Mouse (Mus musculus) limb, embryonic 15.5 days (tissue): ENCODE measurements around the gene Gm3448. TPM values are rescaled to one million over a fixed set of nuclear protein-coding genes. Genes with fewer than 3 reads are reported as not detected.
A peak's percentile ranks its signal among the peaks of the same experiment; 100 is the strongest.
"Not testable (repeated sequence)": the region's sequence is repeated elsewhere in the genome, so short reads cannot be mapped to it uniquely, and the experiment has no call there.

Experiments
- ATAC-seq: fragments of 200-750 bp; cut with Nextera tagmentation; 2 replicates; pipeline ENCODE4 v1.8.0; 2017; ENCODE audit warnings: low read depth, moderate TSS enrichment; ENCODE audit not compliant: insufficient number of reproducible peaks, low FRiP score, low TSS enrichment
- H3K27ac ChIP-seq: fragments of 300-500 bp; sonication (generic); 2 replicates; pipeline ENCODE4 v1.5.1; 2015; ENCODE audit warnings: moderate library complexity, mild to moderate bottlenecking, inconsistent platforms
- H3K27me3 ChIP-seq: fragments of 300-500 bp; sonication (generic); 2 replicates; pipeline ENCODE4 v1.6.1; 2015; ENCODE audit warnings: inconsistent platforms
- H3K36me3 ChIP-seq: fragments of 300-500 bp; sonication (generic); 2 replicates; pipeline ENCODE4 v1.6.1; 2015; ENCODE audit warnings: inconsistent platforms
- H3K4me1 ChIP-seq: fragments of 300-500 bp; sonication (generic); 2 replicates; pipeline ENCODE4 v1.6.1; 2015; ENCODE audit warnings: inconsistent platforms
- H3K4me2 ChIP-seq: fragments of 300-500 bp; sonication (generic); 2 replicates; pipeline ENCODE4 v1.6.1; 2015; ENCODE audit warnings: mild to moderate bottlenecking, inconsistent platforms
- H3K4me3 ChIP-seq: fragments of 300-500 bp; sonication (generic); 2 replicates; pipeline ENCODE4 v1.5.1; 2015; ENCODE audit warnings: mild to moderate bottlenecking, inconsistent platforms
- H3K9ac ChIP-seq: fragments of 300-500 bp; sonication (generic); 2 replicates; pipeline ENCODE4 v1.6.1; 2015; ENCODE audit warnings: inconsistent platforms
- H3K9me3 ChIP-seq: fragments of 300-500 bp; sonication (generic); 2 replicates; pipeline ENCODE4 v1.6.1; 2016; ENCODE audit warnings: inconsistent platforms
- WGBS: fragments of 180-500 bp; shearing (Covaris S2); methylation state at CpG from one replicate; pipeline ENCODE4 v1.1.7; 2015; 5-methylcytosine and 5-hydroxymethylcytosine counted together
- polyA plus RNA-seq: library from polyadenylated mRNA; unstranded; fragments of >200 nt; fragmentation: Nextera tagmentation; extraction: Ambion mirVana; gene quantifications from 2 replicates; pipeline ENCODE4 v1.2.1, GENCODE M21; 2015

Gm3448 gene
- polyA plus RNA-seq, 1 experiment from 2014 or later = 3.0 TPM

- ATAC-seq, H3K4me1 ChIP-seq, H3K4me2 ChIP-seq, H3K36me3 ChIP-seq, H3K4me3 ChIP-seq, H3K27ac ChIP-seq, H3K9me3 ChIP-seq, H3K27me3 ChIP-seq, H3K9ac ChIP-seq: not testable (repeated sequence)
- 4% methylated on average over 4 of the region's 7 CpGs for WGBS
Measured at GRCm38 (mm10) chr17:14977718-14978361, 63.5 kb downstream of the Gm3448 start.

GRCm38 (mm10) chr17:14968373-14968913 is 72.9 kb downstream of the Gm3448 start:
- not testable (repeated sequence) for H3K27me3 ChIP-seq, ATAC-seq, H3K4me1 ChIP-seq, H3K9ac ChIP-seq, H3K9me3 ChIP-seq, H3K36me3 ChIP-seq, H3K4me2 ChIP-seq, H3K4me3 ChIP-seq, H3K27ac ChIP-seq
- no CpG with 5 or more reads among the region's 6 CpGs for WGBS

- H3K4me2 ChIP-seq, H3K4me3 ChIP-seq, H3K9me3 ChIP-seq, H3K27ac ChIP-seq, H3K36me3 ChIP-seq, H3K27me3 ChIP-seq, H3K4me1 ChIP-seq, H3K9ac ChIP-seq: not testable (repeated sequence)
- WGBS = no CpG with 5 or more reads among the region's 44 CpGs
- peak; percentile 88 for ATAC-seq
Measured at GRCm38 (mm10) chr17:14961557-14962154, 79.7 kb downstream of the Gm3448 start.

GRCm38 (mm10) chr17:14960951-14961556 is 80.3 kb downstream of the Gm3448 start, which contains the start of gene Phf10:
Gene Phf10 (minus strand): TSS chr17:14961273.
- not testable (repeated sequence) for H3K36me3 ChIP-seq, H3K27me3 ChIP-seq, H3K9me3 ChIP-seq, H3K4me1 ChIP-seq
- peak within 1 kb of the TSS; percentile 72 for H3K4me3 ChIP-seq
- ATAC-seq = peak; percentile 78
- peak within 1 kb of the TSS; percentile 71 for H3K9ac ChIP-seq
- H3K27ac ChIP-seq = peak within 1 kb of the TSS; percentile 75
- 1% methylated on average over 46 of the region's 100 CpGs for WGBS
- peak within 1 kb of the TSS; percentile 84 for H3K4me2 ChIP-seq

- H3K9me3 ChIP-seq = no peaks in the 10 kb centered on the region
- ATAC-seq = no peak
- H3K27me3 ChIP-seq = no peaks in the 10 kb centered on the region
- peak overlapping the region; percentile 71 for H3K9ac ChIP-seq
- 1% methylated on average over 22 of the region's 23 CpGs for WGBS
- no peaks in the 10 kb centered on the region for H3K36me3 ChIP-seq
- H3K4me3 ChIP-seq = peak overlapping the region; percentile 72
- H3K4me2 ChIP-seq = peak overlapping the region; percentile 84
- peak overlapping the region; percentile 75 for H3K27ac ChIP-seq
- H3K4me1 ChIP-seq = peaks cover 6% of the 10 kb centered on the region
Measured at GRCm38 (mm10) chr17:14960520-14960919, 80.8 kb downstream of the Gm3448 start.

GRCm38 (mm10) chr17:14959979-14960378 is 81.4 kb downstream of the Gm3448 start:
- Histone ChIP-seq H3K4me1 (peaks cover 6% of the 10 kb centered on the region), H3K36me3 (peaks cover under 1% of the 10 kb centered on the region; the same call in 1 of the 2 replicates), H3K4me3 (peak overlapping the region; percentile 28), H3K9ac (0 out of 2 replicates have a peak overlapping the region, but pooled peaks have one; percentile 17), H3K27me3 (no peaks in the 10 kb centered on the region), H3K4me2 (peak overlapping the region; percentile 49), H3K9me3 (no peaks in the 10 kb centered on the region), H3K27ac (no peak overlapping the region)
- WGBS = 15% methylated on average over 3 of the region's 3 CpGs
- no peak for ATAC-seq

- whole genome bisulfite sequencing = 82% methylated on average over 5 of the region's 5 CpGs
Measured at GRCm38 (mm10) chr17:14958686-14959327, 82.5 kb downstream of the Gm3448 start.

GRCm38 (mm10) chr17:14953452-14953851 is 87.9 kb downstream of the Gm3448 start:
- peaks cover 47% of the 10 kb centered on the region for H3K36me3 ChIP-seq
- H3K4me1 ChIP-seq = no peaks in the 10 kb centered on the region
- WGBS = 84% methylated on average over 8 of the region's 8 CpGs
- no peaks in the 10 kb centered on the region for H3K9me3 ChIP-seq
- H3K27ac ChIP-seq = no peak overlapping the region
- no peak for ATAC-seq
- H3K9ac ChIP-seq = no peak overlapping the region
- H3K27me3 ChIP-seq = no peaks in the 10 kb centered on the region
- H3K4me2 ChIP-seq = no peak overlapping the region
- H3K4me3 ChIP-seq = no peak overlapping the region

More at GRCm38 (mm10) chr17:14958686-14959327, 82.5 kb downstream of the Gm3448 start:
- no peak for ATAC-seq
- no peaks in the 10 kb centered on the region for H3K9me3 ChIP-seq
- no peak overlapping the region for H3K4me3 ChIP-seq
- H3K4me2 ChIP-seq = no peak overlapping the region
- peaks cover 10% of the 10 kb centered on the region for H3K36me3 ChIP-seq
- peaks cover 6% of the 10 kb centered on the region for H3K4me1 ChIP-seq
- no peaks in the 10 kb centered on the region for H3K27me3 ChIP-seq
- no peak overlapping the region for H3K9ac ChIP-seq
- no peak overlapping the region for H3K27ac ChIP-seq

- no peak for ATAC-seq
- Histone ChIP-seq H3K9ac (no peak overlapping the region), H3K27ac (no peak overlapping the region), H3K4me1 (peaks cover 8% of the 10 kb centered on the region), H3K27me3 (no peaks in the 10 kb centered on the region), H3K4me2 (no peak overlapping the region), H3K36me3 (peaks cover 62% of the 10 kb centered on the region), H3K4me3 (no peak overlapping the region), H3K9me3 (no peaks in the 10 kb centered on the region)
- 81% methylated on average over 7 of the region's 7 CpGs for whole genome bisulfite sequencing
Measured at GRCm38 (mm10) chr17:14949161-14949827, 92.0 kb downstream of the Gm3448 start.
